Mouse (Mus musculus) erythroid progenitor cell, adult 5-6 weeks (primary cell): ENCODE measurements around the gene Ptprt. TPM values are rescaled to one million over a fixed set of nuclear protein-coding genes. Genes with fewer than 3 reads are reported as not detected.
"Not testable (repeated sequence)": the region's sequence is repeated elsewhere in the genome, so short reads cannot be mapped to it uniquely, and the experiment has no call there.

Experiments used
- ATAC-seq: replicated peaks from 2 replicates; pipeline ENCODE4 v1.8.0; 2016; ENCODE audit warnings: moderate number of reproducible peaks, mild to moderate bottlenecking, moderate TSS enrichment, inconsistent platforms; ENCODE audit not compliant: poor library complexity, low FRiP score, severe bottlenecking
- total RNA-seq, 2 experiments: library from RNA; stranded (forward) in 1 of 2; stranded (reverse) in 1 of 2; fragments of 150-400 nt in 1 of 2; fragments of 186-747, 209-891 nt in 1 of 2; gene quantifications; 2 replicates each; pipeline versions ENCODE4 v1.2.3 to v1.2.4; 2015 to 2017; ENCODE audit warnings: low replicate concordance in 2 of 2

Ptprt gene
- total RNA-seq, 2 experiments from 2014 or later, result not detected

DNA sequence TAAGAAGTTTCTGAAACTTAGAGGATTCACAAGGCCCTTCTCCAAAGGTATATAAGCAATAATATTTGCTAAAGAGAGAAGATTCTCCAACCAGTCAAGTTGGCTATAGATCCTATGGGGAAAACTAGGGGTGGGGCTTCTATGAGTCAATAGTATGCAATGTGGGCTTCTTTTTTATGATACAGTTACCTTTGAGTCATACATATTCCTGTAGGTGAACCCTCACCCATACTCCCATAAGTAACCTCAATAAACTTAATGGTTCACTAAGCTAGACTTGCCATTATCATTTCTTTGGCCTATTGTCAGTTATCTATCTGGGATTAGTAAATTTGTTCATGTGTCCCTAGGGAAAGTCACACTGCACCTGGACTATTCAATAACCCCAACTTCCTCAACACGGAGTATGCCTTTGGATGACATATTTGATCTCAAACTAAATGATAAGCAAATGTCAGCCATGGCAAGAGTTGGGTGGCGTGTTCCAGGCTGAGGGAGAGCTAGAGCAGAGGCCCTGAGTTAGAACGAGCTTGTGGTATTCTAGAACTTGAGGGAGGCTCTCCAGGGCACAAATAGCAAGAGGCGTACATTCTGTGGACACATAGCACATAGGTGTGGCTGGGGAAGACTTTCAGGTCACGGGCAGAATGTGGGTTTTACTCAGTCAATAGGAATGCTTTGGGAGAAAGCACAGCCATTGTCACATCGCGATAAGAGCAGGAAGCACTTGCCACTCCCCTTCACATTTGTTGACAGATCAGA is 1067.4 kb downstream of the Ptprt start:
- ATAC-seq, result no peak

DNA sequence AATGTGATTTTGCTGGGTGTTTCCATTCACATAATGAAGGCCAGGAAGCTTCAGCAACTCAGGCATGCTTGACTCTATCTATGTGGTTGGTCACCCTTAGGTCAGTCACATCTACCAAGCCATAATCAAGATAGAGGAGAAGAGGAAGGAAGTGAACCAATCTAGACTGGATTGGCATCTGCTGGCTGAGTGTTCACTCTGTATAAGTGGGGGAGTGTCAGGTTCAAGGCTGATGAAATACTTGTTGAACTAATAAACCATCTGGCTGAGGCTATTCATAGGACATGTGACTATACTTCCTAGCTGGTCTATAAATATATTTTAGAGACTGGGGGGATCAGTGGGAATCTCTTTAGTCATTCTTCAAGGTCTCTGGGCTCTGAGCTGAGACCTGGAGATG is 1086.5 kb downstream of the Ptprt start:
- ATAC-seq, result no peak

DNA sequence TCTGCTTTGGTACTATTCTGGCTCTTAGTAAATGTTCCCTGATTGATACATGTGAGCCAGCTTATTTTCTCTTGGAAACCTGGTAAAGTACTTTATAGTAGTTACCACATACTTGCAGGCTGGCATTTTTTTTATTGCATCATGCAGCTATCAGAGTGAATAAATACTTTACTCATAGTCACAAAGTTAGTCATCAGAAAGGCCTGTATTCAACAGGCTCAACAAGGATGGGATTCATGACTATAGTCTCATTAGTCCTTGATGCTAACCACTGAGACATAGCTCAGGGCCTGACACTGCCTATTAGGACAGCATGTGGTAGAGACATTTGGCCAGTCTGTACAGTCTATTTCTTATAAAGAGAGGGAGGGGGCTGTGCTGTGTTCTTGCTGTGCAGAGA is 1088.7 kb downstream of the Ptprt start:
- no peak for ATAC-seq

DNA sequence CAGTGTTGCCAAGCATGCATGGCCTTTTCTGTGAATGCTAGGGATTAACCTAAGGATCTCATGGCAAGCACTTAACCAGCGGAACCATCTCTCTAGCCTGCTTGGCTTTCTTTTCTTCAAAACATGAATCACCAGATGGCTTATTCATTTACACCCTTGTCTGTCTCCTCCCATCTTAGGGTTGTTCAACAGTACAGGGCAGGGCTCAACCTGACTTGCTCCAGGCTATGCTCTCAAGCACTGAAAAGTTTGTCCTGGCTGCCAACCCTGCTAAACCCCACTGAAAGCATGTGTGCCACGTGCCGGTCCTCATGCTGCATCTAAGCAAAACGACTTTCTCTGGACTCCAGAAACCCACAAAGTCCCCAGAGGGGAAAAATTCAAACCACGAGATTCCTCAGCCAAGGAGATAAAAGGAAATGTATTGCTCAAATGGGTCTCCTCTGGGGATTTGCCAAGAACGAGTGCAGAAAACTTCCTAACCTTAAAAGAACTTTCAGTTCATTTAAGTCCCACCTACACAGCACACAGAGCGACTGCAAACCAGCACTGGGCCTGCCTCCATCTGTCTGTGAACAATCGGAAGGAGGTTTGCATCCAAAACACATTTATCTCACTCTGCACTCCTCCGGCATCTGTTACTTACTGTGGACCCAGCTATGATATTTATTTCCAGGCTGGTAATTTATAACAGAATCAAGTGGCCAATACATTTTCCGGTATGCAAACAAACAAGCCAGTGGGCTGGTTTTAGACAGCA is 1090.5 kb downstream of the Ptprt start:
- ATAC-seq, result no peak

DNA sequence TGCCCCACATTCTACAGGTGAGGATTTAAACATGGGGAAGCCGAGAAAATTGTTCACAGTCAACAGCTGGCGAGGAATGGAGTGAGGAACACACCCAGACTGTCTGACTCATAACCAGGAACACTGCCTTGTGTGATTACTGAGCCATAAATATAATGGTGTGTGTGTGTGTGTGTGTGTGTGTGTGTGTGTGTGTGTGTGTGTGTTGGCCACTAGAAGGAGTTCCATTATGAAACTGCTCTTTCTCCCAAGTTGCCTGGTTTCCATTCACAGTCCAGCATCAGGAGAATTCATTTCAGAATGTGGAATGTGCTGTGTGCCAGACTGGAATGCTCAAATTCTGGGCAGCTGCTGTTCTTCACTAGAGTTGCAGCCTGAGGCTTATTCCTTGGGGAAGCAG is 1099.4 kb downstream of the Ptprt start:
- ATAC-seq, result no peak

DNA sequence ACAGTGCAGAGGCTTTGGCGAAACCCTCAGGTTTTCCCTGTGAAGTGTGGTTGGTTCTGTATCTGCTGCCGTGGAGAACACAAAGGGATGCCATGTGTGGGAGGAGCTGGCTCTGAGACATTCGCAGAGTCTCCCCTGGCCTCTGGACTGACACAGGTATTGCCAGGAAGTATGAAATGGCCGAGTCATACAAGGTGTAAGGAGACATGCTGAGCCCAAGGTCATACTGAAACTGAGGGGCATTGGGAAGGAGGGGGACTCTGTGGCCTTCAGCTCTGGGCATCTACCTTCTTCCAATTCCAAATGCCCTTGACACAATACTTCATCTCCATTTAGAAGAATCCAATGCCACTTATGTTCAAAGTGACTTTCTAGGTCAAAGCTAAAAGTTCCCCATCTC is 1103.1 kb downstream of the Ptprt start:
- ATAC-seq, result no peak

DNA sequence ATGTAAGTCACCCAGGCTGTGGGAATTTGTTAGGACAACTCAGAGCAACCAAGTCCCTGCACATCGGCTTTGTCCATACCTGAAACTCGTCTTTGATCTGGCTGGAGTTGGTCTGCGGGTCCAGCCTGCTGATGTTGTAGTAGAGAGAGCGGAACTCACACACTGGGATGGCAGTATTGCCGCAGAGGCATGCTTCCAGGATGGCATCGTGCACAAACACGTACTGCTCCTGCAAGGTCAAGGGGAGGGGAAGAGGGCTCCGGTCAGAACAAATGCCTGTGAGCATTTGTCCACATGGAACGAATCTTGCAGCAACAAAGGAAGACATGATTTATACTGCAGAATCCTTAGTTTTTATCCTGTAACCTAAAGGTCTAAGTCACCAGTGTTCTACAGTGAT is 1107.3 kb downstream of the Ptprt start:
- ATAC-seq, result no peak

DNA sequence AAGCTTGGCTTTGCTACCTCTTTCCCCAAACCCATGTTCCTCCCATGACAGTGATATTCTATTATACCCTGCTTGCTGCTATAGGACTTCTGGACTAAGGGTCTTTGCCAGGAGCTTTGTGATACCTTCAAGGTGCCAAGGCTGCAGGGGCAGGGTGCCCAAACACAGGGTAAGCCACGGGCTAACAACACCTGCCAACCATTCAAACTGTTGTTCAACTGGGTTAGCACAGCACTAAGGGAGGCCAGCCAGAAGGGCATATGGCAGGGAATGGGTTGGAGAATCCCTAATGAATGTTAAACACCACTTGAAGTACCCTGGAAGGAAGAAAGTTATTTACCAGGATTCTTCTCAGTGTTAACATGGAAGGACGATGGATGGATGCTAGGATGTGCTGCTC is 1108.9 kb downstream of the Ptprt start:
- ATAC-seq, result no peak

DNA sequence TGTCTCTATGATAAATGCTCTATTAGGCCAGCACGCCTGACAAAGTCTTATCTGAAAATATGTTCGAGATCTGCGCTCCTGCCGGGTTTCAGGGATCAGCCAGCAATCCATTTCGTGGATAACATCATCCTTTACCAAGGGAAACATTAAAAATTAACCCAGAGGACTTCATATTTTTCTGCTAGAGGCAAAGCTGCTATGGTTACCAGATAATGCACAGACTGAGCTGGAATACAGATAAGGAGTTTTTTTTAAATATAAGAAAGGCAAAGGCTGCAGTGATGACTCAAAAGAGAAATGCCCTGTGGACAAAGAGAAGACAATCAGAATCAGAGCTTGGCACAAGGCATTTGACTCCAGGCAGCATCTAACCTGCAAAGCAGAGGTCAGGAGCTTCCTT is 1111.4 kb downstream of the Ptprt start:
- no peak for ATAC-seq

DNA sequence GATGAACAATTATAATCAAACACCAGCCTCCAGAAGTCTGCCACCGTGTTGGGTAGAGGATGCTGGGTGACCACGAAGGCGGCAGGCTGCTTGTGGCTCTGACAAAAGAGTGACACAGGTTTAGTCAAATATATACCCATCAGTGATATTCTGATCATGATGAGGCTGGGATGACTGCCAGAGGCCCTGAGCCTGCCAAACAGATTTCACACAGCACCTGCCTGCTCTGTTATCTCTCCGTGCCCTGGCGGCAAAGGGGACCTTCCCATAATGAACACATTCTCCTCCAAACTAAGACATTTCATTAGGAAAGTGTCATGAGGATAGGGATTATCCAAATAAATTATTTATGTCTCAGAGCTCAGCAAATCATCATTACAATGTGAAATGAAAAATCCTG is 1113.6 kb downstream of the Ptprt start:
- no peak for ATAC-seq

DNA sequence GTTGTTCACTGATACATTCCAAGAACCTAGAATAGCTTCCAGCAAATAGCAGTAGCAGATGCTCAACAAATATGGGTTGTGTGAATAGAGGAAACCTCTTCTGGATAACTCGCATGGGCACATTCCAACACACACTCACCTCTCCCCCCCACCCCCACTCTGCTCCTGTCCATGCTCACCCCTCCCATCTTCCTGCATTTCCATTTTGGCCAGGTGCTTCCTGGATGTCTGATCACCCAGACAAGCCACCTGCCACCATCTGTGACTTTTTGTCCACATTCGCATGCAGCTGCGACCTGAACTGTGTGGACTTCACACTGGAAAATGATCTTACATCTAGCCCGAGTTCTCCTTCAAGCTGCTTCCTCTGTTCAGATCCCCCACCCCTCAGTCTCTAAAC is 1115.5 kb downstream of the Ptprt start:
- ATAC-seq, result no peak

DNA sequence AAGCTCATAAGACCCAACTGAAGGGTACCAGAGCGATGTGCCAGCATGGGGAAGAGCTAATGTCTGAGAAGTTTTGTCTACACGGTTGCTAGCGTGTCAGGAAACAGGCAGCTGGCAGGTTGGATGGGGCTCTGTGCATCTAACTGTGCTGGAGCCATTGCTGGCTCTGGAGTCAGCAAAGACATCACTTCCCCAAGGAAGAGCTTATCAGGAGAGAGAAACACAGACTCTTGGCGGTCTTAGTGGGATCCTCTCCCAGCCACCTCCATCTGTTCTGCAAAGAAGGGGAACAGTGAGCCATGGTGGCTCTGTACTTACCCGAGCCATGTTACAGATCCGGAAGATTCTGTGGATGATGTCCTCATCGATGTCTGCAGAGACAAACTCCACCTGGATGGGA is 1126.8 kb downstream of the Ptprt start:
- ATAC-seq, result no peak

DNA sequence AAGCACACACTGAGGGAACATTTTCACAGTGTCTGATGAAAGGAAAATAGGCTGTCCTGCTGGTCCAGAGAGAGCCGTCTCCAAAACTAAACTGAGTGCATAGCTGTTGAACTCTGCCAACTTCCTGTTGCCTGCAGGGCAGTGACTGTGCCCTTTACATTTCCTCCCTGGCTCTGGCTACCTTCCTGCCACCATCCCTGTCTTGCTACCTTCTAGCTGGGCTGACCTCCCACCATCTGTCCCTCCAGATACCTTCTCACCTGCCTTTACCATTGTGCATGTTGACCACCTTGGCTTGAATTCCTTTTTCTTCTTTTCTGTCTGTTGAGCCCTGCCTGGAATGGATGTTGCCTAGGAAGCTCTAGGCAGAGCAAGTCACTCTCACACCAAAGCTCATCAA is 1133.8 kb downstream of the Ptprt start:
- ATAC-seq, result no peak

DNA sequence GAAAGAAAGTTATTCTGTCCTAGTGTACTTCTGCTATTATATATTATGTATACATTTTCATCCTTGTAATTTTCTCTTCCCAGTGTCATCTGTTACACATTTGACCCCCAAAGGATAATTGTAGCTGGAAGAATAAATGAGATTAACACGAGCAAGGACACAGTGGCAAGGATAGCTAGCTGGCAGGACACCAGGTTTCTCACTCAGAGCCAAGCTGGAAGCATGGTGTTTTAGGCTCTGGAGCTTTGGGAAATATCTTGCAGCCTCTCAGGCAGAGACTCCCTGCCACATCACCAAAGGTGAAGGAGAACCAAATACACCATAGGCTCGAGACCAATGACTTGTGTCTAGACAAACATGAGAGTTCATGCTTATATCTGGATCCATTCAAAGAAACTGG is 1141.3 kb downstream of the Ptprt start:
- no peak for ATAC-seq

DNA sequence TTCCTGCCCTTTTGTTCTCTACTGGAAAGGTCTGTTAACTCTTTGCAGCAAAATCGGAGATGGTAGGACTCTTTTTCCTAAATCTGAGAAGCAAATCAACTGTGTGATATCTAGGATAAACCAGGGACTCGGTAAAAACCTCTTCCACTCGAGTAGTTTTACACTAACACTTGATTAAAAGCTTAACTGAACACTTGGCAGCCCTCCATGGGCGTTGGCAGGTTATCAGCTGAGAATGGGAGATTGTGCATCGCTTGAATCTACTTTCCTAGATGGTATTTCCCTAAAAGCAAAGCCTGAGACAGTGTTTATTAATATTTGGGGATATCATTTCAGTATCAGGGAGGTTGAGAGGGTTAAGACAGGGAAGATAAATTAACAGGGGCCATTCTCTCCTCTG is 1144.0 kb downstream of the Ptprt start:
- ATAC-seq, result no peak

DNA sequence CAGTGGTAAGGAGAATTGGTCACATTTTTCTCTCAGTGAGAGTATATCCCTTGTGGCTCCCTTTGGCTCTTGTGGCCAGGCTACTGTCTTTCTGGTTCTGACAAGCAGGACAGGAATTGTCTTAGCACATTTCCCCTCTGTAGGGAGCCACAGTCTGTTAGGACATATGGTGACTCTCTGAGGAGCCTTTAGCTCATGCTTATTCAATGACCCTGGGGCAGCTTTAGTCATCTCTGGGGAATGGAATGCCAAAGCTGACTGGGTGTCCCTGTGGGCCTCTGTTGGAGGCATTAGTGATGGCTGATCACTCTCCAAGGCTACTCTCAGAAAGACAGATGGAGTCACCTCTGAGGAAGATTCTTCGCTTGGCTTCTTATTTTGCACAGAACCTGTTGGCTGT is 1147.7 kb downstream of the Ptprt start:
- ATAC-seq, result no peak

DNA sequence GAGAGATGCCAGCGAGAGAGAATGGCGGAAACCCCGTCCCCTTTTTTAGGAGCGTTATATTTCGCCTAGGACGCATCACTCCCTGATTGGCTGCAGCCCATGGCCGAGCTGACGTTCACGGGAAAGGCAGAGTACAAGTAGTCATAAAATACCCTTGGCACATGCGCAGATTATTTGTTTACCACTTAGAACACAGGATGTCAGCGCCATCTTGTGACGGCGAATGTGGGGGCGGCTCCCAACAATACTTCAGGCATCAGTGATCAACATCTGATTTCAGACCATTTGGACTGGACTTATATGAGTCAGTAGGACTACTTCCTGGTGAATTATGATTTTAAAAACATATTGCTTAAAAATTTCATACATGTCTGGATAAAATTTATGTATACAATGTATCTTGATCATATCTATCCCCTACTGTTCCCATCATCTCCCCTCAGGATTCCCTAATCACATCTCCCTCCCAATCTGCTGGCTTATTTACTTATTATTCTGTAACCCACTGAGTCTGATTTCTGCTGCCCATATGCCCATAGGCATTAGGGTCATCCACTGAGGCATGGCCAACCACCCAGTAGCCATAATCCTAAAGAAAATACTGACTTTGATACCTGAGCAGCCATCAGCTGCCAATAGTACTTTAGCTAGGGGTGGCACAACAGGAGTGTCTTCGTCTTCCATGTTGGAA is 1148.9 kb downstream of the Ptprt start:
- not testable (repeated sequence) for ATAC-seq

DNA sequence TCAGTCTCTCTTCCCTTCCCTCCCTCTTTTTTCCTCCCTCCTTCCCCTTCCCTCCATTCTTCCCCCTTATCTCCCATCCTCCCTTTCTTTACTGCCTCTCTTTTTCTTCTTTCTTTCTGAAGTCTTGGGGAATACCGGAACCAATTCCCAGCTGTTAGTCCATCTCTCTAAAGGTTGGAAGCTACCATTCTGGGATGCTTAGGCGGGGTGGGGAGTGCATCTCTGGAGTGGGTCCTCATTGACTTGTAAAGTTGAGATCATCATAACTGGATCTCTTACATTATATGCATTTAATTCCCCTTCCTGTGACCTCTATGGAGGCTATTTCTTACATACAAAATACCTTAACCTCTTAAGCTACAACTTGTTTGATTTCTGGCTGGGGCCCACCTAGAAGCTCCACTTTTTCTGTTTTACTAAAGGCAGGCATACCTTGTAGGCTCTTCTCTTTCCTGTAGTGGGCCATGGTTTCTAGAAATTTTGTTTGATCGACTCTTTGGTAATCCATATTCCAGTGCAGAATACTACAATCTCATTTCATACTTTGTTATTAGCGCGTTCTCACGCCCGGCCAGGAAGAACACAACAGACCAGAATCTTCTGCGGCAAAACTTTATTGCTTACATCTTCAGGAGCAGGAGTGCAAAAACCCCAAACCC is 1149.7 kb downstream of the Ptprt start:
- ATAC-seq, result no peak

DNA sequence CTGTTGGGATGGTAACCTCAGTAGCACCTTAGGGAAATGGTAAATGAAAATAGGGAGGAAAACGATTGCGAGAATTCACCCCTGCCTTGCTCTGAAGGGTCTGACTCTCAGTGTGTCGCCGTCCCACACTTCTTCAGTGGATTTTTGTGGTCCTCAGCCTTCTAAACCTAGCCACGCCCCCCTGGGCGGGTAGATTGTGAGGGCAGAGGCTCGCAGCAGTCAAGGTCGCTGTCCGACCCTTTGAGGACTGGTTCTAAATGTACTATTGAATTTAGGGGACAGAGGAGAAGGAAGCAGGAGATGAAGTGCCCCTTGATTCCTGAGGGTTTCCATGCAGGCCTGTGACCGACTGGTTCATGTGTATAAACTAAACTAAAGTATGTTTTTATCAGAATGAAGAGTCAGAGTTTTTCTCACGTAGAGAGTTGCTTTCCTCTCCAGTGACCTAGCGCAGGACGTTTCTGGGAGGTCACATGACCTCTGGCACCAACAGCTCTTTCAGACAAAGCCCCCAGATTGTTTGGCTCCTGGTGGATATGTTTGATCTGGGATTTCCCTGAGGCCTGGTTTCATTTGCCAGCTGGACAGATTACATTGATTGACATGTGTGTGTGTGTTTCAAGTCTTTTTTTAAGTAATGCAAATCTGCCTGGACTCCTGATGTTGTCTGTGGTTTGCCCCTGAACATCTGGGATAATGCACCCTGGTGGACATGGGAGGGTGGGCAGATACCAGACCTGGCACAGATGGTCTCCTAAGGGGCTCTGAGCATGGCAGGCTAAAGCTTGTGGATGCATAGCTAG is 1161.6 kb downstream of the Ptprt start:
- ATAC-seq, result no peak
